Mouse (Mus musculus): ENCODE measurements around the gene Ush1g. TPM values are rescaled to one million over a fixed set of nuclear protein-coding genes. Genes with fewer than 3 reads are reported as not detected.

The Ush1g gene
- polyA plus RNA-seq, 1 experiment = not detected

- peak overlapping the region; percentile 10; the same call in 1 of the 2 replicates for H3K4me3 ChIP-seq (ENCODE audit: insufficient read depth, low read depth, low read length)
- TF ChIP-seq POLR2A (IDR thresholded peaks at IDR 0.05; ENCODE audit: insufficient read depth, low read depth, low read length) (no peak), CTCF (IDR thresholded peaks at IDR 0.05; ENCODE audit: insufficient read depth, low read depth, low read length) (no peak)
- 15% methylated on average over 63 of the region's 63 CpGs for WGBS
- no peak overlapping the region for H3K27ac ChIP-seq (ENCODE audit: insufficient read depth, low read depth, low read length)
- H3K4me1 ChIP-seq (ENCODE audit: control insufficient read depth, insufficient read depth, low read length) = peaks cover 25% of the 10 kb centered on the region
Observed at GRCm38 (mm10) chr11:115318245-115319027, 3.4 kb downstream of the Ush1g start.

DNA sequence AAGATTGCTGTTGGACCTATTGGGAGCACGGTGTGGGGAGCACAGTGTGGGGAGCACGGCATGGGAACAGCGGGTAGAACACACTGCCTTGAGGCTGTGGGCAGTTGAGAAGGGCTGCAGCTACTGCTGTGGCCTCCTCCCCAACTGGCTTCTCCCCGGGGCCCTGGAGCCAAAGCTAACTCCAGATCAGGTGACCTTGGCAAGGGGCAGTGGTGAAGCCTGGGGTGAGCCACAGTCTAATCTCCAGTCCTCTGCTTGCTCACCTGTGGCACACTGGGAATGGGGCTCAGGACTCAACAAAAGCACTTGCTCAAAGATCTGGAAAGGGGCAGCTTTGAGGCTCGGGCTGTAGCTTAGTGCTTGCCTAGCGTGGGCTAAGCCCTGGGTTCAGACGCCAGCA, 4.6 kb downstream of the Ush1g start:
- TF ChIP-seq CTCF (IDR thresholded peaks at IDR 0.05; ENCODE audit: insufficient read depth, low read depth, low read length) (no peak), POLR2A (IDR thresholded peaks at IDR 0.05; ENCODE audit: insufficient read depth, low read depth, low read length) (no peak)
- Histone ChIP-seq H3K27ac (ENCODE audit: insufficient read depth, low read depth, low read length) (no peak overlapping the region), H3K4me1 (ENCODE audit: control insufficient read depth, insufficient read depth, low read length) (peaks cover 19% of the 10 kb centered on the region), H3K4me3 (ENCODE audit: insufficient read depth, low read depth, low read length) (no peak overlapping the region)
- 72% methylated on average over 7 of the region's 7 CpGs for WGBS

DNA sequence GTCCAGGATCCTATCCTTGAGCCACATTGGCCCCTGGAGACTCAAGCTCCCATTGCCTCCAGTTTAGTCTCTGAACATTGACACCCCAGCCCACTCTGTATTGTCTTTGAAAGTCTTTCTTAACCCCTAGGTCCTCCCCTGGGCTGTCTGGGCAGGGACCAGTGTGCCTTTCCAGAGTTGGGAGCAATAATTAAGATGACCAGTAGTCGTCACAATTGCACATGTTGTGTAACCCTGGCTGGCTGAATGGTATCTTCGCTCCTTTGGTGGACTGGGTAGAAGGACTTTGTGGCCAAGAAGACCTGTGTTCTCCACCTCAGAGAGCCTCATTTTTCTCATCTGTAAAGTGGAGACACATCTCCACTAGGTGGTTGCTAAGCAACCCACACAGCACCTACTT, 7.6 kb downstream of the Ush1g start:
- 53% methylated on average over 2 of the region's 2 CpGs for WGBS
- H3K27ac ChIP-seq (ENCODE audit: insufficient read depth, low read depth, low read length) = no peak overlapping the region
- H3K4me3 ChIP-seq (ENCODE audit: insufficient read depth, low read depth, low read length) = no peak overlapping the region
- no peak for TF ChIP-seq CTCF (IDR thresholded peaks at IDR 0.05; ENCODE audit: insufficient read depth, low read depth, low read length)
- TF ChIP-seq POLR2A (IDR thresholded peaks at IDR 0.05; ENCODE audit: insufficient read depth, low read depth, low read length) = no peak
- peaks cover 13% of the 10 kb centered on the region for H3K4me1 ChIP-seq (ENCODE audit: control insufficient read depth, insufficient read depth, low read length)

GRCm38 (mm10) chr11:115308781-115309180, 13.1 kb downstream of the Ush1g start:
- WGBS = 90% methylated on average over 1 of the region's 1 CpGs
- H3K4me1 ChIP-seq (ENCODE audit: control insufficient read depth, insufficient read depth, low read length) = peaks cover 6% of the 10 kb centered on the region; the same call in 1 of the 2 replicates
- TF ChIP-seq POLR2A (IDR thresholded peaks at IDR 0.05; ENCODE audit: insufficient read depth, low read depth, low read length) (no peak), CTCF (IDR thresholded peaks at IDR 0.05; ENCODE audit: insufficient read depth, low read depth, low read length) (no peak)
- H3K27ac ChIP-seq (ENCODE audit: insufficient read depth, low read depth, low read length) = no peak overlapping the region
- no peak overlapping the region for H3K4me3 ChIP-seq (ENCODE audit: insufficient read depth, low read depth, low read length)

DNA sequence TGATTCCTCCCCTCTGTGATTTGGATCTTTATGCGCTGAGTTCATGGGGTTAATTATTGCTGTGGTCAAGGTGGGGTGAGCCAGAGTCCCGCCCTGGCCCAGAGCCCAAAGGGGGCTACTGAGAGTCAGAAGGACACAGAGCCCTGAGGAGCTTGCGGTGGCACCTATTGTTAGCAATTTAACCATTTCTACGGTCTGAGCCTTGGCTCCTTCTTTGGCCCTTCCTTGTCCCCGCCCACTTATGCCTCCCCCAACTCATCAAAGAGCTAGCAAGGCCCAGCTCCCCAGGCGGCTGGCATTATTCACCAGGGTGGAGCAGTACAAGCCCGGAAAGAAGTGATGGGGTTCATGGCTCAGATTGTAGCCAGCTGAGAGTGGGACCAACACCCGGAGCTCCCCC, 15.0 kb downstream of the Ush1g start, which contains the start of gene Otop2:
Gene Otop2, plus strand, starts transcription at position 301 of the 400 bp plus-strand sequence.
- 41% methylated on average over 8 of the region's 8 CpGs for WGBS
- no peak within 1 kb of the TSS for H3K27ac ChIP-seq (ENCODE audit: insufficient read depth, low read depth, low read length)
- H3K4me3 ChIP-seq (ENCODE audit: insufficient read depth, low read depth, low read length) = no peak within 1 kb of the TSS
- TF ChIP-seq POLR2A (IDR thresholded peaks at IDR 0.05; ENCODE audit: insufficient read depth, low read depth, low read length) (no peak), CTCF (IDR thresholded peaks at IDR 0.05; ENCODE audit: insufficient read depth, low read depth, low read length) (no peak)
- H3K4me1 ChIP-seq (ENCODE audit: control insufficient read depth, insufficient read depth, low read length) = peaks cover 6% of the 10 kb centered on the region; the same call in 1 of the 2 replicates

- Histone ChIP-seq H3K4me3 (ENCODE audit: insufficient read depth, low read depth, low read length) (no peak overlapping the region), H3K27ac (ENCODE audit: insufficient read depth, low read depth, low read length) (no peak overlapping the region), H3K4me1 (ENCODE audit: control insufficient read depth, insufficient read depth, low read length) (peaks cover 6% of the 10 kb centered on the region; the same call in 1 of the 2 replicates)
- WGBS = 81% methylated on average over 8 of the region's 8 CpGs
- no peak for TF ChIP-seq CTCF (IDR thresholded peaks at IDR 0.05; ENCODE audit: insufficient read depth, low read depth, low read length)
- TF ChIP-seq POLR2A (IDR thresholded peaks at IDR 0.05; ENCODE audit: insufficient read depth, low read depth, low read length) = no peak
Observed at GRCm38 (mm10) chr11:115303167-115303566, 18.7 kb downstream of the Ush1g start.

GRCm38 (mm10) chr11:115301351-115301750, 20.5 kb downstream of the Ush1g start:
- Histone ChIP-seq H3K4me3 (ENCODE audit: insufficient read depth, low read depth, low read length) (no peak overlapping the region), H3K27ac (ENCODE audit: insufficient read depth, low read depth, low read length) (no peak overlapping the region), H3K4me1 (ENCODE audit: control insufficient read depth, insufficient read depth, low read length) (peaks cover 8% of the 10 kb centered on the region; the same call in 1 of the 2 replicates)
- TF ChIP-seq POLR2A (IDR thresholded peaks at IDR 0.05; ENCODE audit: insufficient read depth, low read depth, low read length) (no peak), CTCF (IDR thresholded peaks at IDR 0.05; ENCODE audit: insufficient read depth, low read depth, low read length) (no peak)
- 88% methylated on average over 2 of the region's 2 CpGs for WGBS

DNA sequence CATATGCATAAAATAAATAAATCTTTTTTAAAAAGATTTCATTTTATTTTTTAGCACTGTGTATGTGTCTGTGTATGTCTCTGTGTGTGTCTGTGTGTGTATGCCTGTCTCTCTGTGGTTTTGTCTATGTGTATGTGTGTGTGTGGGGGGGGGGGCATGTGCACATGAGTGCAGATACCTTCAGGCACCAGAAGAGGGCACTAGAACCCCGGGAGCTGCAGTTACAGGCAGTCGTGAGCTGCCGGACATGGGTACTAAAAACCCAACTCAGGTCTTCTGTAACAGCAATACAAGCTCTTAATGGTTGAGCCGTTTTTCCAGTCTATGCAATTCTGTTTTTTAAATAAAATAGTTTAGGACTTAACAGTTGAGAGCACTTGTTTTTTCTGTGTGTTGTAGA, 21.1 kb downstream of the Ush1g start:
- 78% methylated on average over 4 of the region's 4 CpGs for WGBS
- Histone ChIP-seq H3K4me1 (ENCODE audit: control insufficient read depth, insufficient read depth, low read length) (peaks cover 10% of the 10 kb centered on the region; the same call in 1 of the 2 replicates), H3K27ac (ENCODE audit: insufficient read depth, low read depth, low read length) (no peak overlapping the region), H3K4me3 (ENCODE audit: insufficient read depth, low read depth, low read length) (no peak overlapping the region)
- TF ChIP-seq POLR2A (IDR thresholded peaks at IDR 0.05; ENCODE audit: insufficient read depth, low read depth, low read length) (no peak), CTCF (IDR thresholded peaks at IDR 0.05; ENCODE audit: insufficient read depth, low read depth, low read length) (no peak)

DNA sequence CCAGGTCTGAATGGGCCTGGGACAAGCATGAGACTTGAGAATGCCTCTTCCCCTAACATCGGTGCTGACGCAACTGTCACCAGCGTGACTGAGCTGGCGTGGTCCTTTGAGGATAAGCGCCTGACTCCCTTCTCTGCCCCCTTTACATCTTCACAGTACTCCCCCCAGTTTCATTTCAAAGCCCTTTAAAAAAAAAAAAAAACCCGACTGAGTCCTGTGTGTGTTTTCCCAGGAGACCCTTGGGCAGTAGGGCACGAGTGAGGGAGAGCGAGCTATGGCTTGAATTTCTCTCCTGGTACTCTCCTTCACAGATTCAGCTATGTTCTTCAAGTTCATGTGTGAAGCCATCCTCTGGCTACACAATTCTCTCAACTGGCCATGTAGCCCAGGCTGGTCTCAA, 23.7 kb downstream of the Ush1g start:
- WGBS = 78% methylated on average over 8 of the region's 8 CpGs
- H3K27ac ChIP-seq (ENCODE audit: insufficient read depth, low read depth, low read length) = no peak overlapping the region
- TF ChIP-seq CTCF (IDR thresholded peaks at IDR 0.05; ENCODE audit: insufficient read depth, low read depth, low read length) (no peak), POLR2A (IDR thresholded peaks at IDR 0.05; ENCODE audit: insufficient read depth, low read depth, low read length) (no peak)

More for the DNA sequence above, 23.7 kb downstream of the Ush1g start:
- Histone ChIP-seq H3K4me1 (ENCODE audit: control insufficient read depth, insufficient read depth, low read length) (peaks cover 10% of the 10 kb centered on the region; the same call in 1 of the 2 replicates), H3K4me3 (ENCODE audit: insufficient read depth, low read depth, low read length) (peak overlapping the region; percentile 7; the same call in 1 of the 2 replicates)

Data from olfactory bulb, adult 2 months (tissue).